Mouse (Mus musculus) kidney, postnatal 4 days (tissue): ENCODE results near the gene Grin3a.
A peak's percentile ranks its signal among the peaks of the same experiment; 100 is the strongest.
"Not testable (repeated sequence)": the region's sequence is repeated elsewhere in the genome, so short reads cannot be mapped to it uniquely, and the experiment has no call there.

Experiments used
- DNase-seq, 2 experiments: peaks; one replicate each; pipeline ENCODE4 v3.0.0; 2021; ENCODE audit warnings: mixed read lengths in 2 of 2

The Grin3a gene

DNA sequence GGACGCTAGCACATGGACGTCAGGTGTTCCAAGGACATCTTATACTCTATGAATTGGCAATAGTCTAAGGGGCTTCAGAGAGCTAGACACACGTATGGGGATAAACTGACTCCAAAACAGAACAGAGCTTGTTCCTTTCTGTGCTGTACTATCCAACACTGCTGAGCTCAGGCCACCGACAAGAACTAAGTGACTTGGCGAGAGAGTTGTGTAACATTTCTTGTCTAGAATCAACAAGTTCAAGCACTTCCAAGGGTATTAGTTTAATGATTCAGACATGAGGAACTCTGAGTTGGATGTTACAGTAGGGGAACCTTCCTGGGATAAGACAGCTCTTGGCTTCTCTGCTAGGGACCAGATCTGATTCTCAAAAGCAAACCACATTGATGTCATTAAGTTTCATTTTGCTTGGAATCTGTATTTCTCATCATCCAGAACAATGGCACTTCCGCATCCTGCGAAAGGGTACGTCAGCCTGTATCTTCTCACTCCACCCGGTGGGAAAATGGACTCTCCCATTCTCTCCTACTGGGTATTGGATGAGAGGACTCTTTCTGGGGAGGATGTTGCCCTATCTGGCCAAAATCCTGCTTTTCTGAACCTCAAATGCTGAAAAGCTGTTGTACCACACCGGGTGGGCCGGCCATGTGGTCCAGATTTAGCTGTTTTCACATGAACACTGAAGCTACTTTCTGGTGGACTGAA lies 165.2 kb downstream of the Grin3a start:
- no peak for DNase-seq

GRCm38 (mm10) chr4:49676790-49677189 lies 168.8 kb downstream of the Grin3a start:
- no peak for DNase-seq

DNA sequence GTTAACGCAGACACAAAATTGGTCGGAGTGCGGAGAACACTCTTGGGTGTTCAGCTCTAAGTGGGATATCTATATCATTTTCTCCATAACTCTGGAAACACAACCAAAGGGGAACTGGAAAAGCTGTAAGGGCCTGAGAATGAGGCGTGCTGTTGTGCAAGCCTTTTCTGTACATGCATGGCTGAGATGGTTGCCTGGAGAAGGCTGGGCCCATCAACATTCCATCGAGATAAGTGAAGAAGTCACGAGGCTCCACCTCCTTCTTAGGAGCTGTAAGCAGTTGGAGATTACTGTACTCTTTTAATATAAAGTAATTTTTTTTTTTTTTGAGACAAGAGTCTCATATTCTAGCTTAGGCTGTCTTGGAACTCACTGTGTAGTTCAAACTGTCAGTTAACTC lies 169.5 kb downstream of the Grin3a start:
- no peak for DNase-seq

DNA sequence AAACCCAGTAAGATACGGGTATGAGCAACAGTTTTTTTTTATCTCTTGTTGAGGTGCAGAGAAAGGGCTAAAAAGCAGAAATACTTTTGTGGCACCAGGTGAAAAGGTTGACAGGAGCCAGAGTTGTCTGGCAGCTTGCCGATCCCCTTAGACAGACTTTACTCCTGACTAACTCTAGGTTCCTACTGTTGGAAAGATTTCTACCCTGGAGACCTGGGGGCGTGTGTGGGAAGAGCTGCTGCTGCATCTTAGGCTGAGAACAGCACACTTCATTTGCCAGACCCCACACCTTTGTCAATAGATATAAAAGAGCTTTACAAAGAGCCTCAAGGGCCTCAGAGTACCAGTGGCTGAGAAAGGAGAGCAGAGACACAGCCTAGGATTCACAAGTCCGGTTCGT lies 180.7 kb downstream of the Grin3a start:
- no peak for DNase-seq

DNA sequence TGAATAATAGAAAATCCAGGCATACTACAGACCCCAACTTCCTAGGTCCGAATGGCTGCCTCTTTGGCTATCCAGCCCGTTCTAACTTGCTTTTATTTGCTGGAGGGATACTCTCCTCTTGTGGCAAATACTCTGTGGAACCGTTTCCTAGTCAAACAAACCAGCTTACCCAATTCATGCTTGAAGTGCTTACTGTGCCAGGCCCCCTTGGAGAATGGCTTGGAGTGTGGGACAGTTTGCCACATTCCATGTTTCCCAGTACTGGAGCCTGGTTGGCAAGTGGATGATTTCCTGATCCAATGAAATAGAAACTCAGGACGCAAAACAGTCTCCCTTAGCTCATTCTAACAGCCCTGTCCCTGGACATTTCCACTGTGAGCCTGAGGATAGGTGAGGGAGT lies 183.3 kb downstream of the Grin3a start:
- no peak for DNase-seq

GRCm38 (mm10) chr4:49661664-49662063 lies 183.9 kb downstream of the Grin3a start:
- DNase-seq, result no peak

DNA sequence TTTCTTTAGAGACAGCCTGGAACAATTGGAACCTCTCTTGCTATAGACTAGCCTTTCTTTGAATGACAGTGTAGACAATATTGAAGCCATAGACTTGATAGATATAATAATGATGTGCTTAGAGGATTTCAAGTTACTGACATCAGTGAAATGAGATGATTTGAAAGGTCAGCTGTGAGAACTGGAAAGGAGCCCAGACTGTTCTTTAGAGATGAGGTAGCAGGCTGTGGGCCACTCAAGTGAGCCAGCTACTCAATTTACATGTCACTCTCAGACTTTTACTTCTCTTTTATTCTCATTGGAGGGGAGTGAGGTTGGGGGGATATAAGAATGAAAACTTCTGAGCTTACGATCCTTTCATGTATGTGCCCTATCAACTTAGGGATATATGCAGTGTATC lies 186.1 kb downstream of the Grin3a start:
- no peak for DNase-seq

GRCm38 (mm10) chr4:49639913-49640312 lies 205.6 kb downstream of the Grin3a start:
- DNase-seq, result no peak

- no peak for DNase-seq
Observed at GRCm38 (mm10) chr4:49637821-49638220, 207.7 kb downstream of the Grin3a start.

GRCm38 (mm10) chr4:49632139-49632481 lies 213.4 kb downstream of the Grin3a start:
- DNase-seq, result no peak

- peak; percentile 96 to 97 for DNase-seq
Observed at GRCm38 (mm10) chr4:49631319-49632138, 214.0 kb downstream of the Grin3a start, which contains the start of gene Rnf20. Gene Rnf20, plus strand, starts transcription at chr4:49632006.

DNA sequence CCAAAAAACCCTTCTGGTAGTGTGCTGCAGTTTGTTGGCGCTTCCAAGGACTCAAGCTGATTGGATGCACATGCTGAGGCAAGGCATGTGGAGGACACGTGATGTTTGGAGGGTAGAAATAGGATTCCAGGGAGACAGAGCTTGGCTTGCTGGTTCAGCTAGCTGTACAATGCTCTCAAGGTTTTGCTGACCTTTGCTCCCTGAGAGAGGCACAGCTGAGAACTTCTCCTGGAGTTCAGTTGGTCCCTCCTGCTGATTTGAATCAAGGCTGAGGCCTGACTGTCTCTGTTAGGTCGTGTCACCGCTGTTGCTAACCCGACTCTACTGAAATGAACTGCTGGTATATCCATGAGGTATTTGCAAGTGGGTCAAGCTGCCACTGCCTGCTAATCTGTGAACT lies 216.6 kb downstream of the Grin3a start:
- DNase-seq, result no peak

- peak; percentile 83 to 85 for DNase-seq
Observed at GRCm38 (mm10) chr4:49626973-49627372, 218.6 kb downstream of the Grin3a start.

DNA sequence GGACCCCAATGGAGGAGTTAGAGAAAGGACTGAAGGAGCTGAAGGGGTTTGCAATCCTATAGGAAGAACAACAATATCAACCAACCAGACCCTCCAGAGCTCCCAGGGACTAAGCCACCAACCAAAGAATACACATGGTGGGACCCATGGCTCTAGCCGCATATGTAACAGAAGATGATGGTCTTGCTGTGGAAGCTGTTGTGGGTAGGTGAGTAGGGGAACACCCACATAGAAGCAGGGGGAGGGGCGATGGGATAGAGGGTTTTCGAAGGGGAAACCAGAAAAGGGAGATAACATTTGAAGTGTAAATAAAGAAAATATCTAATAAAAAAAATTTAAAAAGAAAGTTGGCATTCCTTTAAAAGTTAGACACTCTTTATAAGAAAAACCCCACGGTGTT lies 220.6 kb downstream of the Grin3a start:
- DNase-seq, result not testable (repeated sequence)

DNA sequence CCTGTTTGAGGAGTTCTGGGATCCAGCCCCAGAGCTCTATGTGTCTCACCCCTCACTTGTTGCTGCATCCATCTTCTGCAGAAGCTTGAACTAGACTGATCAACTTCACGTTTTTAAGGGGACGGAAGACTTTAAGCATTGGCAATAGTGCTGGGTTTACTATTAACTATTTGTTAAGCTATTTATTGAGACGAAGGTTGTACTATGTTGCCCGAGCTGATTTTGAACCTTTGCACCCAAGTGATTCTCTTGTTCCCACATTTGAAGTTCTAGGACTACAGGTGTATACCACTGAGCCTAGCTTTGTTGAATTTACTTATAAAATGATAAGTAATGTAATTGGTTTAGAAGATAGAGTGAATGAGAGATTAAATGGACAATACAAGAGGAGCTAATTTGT lies 221.6 kb downstream of the Grin3a start:
- no peak for DNase-seq

- no peak for DNase-seq
Observed at GRCm38 (mm10) chr4:49622272-49622671, 223.3 kb downstream of the Grin3a start.

DNA sequence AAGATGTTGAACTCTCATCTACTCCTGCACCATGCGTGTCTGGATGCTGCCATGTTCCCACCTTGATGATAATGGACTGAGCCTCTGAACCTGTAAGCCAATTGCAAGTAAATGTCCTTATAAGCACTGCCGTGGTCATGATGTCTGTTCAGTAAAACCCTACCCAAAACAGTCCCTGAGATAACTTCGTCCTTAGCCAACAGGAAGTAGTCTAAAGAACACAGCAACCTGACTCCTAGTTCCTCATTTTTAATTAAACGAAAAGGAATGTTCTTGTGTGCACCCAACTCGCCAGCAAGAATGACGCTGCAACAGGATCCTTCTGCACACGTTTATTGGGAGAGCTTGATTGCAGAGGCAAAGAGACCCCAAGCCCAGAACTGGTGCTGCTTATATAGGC lies 225.7 kb downstream of the Grin3a start:
- not testable (repeated sequence) for DNase-seq

DNA sequence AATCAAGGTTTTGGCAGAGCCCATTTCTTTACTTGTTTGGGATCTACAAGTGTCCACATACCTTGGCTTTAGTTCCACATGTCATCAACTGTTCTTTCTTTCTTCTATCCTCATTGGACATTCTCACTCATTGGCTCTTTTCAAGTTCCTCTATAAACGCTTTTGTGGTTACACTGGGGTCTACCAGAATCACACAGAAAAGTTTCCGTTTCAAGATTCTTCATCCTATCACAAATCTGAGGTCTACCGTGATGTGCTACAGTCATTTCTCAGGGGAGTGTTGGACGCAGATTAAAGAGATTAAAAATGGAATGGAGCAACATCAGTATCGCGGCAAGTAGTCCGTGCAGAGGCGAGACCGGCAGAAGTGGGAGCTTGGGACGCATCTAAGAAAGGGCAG lies 228.6 kb downstream of the Grin3a start:
- DNase-seq, result no peak
